Mouse (Mus musculus) kidney, adult 2 months (tissue): ENCODE data around the gene Gm35549.

Source experiments
- CTCF ChIP-seq: fragments of 200-500 bp; conservative IDR thresholded peaks from 2 replicates; pipeline ENCODE4 v1.5.1; 2011; ENCODE audit warnings: low read depth, mild to moderate bottlenecking, control low read depth, low read length, moderate library complexity, mixed read lengths; ENCODE audit not compliant: insufficient read depth, insufficient read length
- POLR2A ChIP-seq: fragments of 200-500 bp; IDR thresholded peaks from one replicate; pipeline ENCODE4 v1.6.1; 2011; ENCODE audit warnings: low read depth, low read length, control low read depth

GRCm38 (mm10) chr9:122864848-122865247 lies 21.0 kb upstream of the Gm35549 start:
- TF ChIP-seq POLR2A (no peak), CTCF (no peak)
